Mouse (Mus musculus): Measurements from ENCODE around the gene Dppa1.

DNA sequence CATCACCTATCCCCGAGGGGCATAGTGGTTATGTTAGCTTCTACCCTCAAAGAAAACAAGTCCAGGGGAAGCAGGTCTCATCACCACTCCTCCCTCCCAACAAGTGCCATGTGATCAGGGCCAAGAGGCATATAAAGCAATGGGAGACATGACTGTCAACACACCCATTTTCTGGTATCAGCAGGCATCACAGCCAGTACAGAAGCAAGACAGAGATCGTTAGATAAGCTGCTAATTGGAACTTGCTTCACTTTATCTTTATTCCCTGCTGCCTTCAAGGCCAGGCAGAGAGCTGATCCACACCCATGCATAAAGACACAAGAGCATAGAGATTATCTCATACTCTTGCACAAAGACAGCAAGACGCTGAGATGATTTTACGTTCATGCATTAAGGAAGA, 34.2 kb upstream of the Dppa1 start:
- no peak for TF ChIP-seq CTCF (IDR thresholded peaks at IDR 0.05; ENCODE audit: borderline replicate concordance, extremely low read depth, insufficient read depth, insufficient read length)
- TF ChIP-seq POLR2A (IDR thresholded peaks at IDR 0.05; ENCODE audit: borderline replicate concordance, extremely low read depth, insufficient read depth, insufficient read length, poor library complexity, severe bottlenecking) = no peak

All from brain, embryonic 14.5 days (tissue).